In the genomic region with DNA sequence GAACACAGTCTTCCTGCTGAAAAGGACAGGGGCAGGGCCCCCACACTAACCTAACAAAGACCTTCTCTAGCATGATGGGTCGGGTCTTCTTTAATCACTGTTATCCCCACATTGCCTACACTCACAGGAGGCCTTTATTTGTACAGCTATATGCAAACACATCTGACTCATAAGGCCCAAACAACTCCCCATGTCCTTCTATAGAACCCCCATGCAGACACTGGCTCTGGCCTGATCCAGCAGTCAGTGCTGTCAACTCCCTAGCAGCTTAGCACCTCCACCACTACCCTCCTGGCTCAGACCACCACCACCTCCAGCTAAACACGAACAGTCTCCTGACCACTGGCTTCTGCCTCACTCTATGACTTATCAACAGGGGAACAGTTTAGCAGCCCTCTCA, we compare ENCODE assay signal across 26 mouse cellular contexts.
"Had no signal": no experiment of that assay in that cellular context is flagged by ENCODE, and none has a peak within 500 bp of the region (broad histone marks: within the 10 kb centered on the region; RNA-seq: fewer than 3 reads in every experiment).

No protein-coding gene starts in this region.

- H3K4me3 ChIP-seq: gastrocnemius, adult 2 months; heart, embryonic 13.5 days; heart, embryonic 15.5 days; hindbrain, embryonic 10.5 days; hindbrain, embryonic 12.5 days; intestine, embryonic 15.5 days; kidney, embryonic 15.5 days; limb, embryonic 13.5 days; limb, embryonic 15.5 days; liver, embryonic 12.5 days had no signal

- H3K36me3 ChIP-seq: hindbrain, embryonic 10.5 days; hindbrain, embryonic 12.5 days; intestine, embryonic 15.5 days; kidney, embryonic 15.5 days; limb, embryonic 13.5 days; limb, embryonic 15.5 days had no signal

- ATAC-seq: hindbrain, embryonic 16.5 days; inflammation-experienced regulatory T-cells, adult 6 months; intestine, embryonic 15.5 days; intestine, postnatal 0 days; liver, embryonic 12.5 days had no signal

- H3K9me3 ChIP-seq: heart, embryonic 13.5 days; heart, embryonic 15.5 days; hindbrain, embryonic 10.5 days; hindbrain, embryonic 12.5 days; intestine, embryonic 15.5 days; kidney, embryonic 15.5 days; limb, embryonic 13.5 days; limb, embryonic 15.5 days; liver, embryonic 12.5 days had no signal

- H3K27me3 ChIP-seq: heart, embryonic 13.5 days; heart, embryonic 15.5 days; hindbrain, embryonic 12.5 days; intestine, embryonic 15.5 days; kidney, embryonic 15.5 days; limb, embryonic 13.5 days; limb, embryonic 15.5 days; liver, embryonic 12.5 days had no signal

- DNase-seq: gastrocnemius, adult 2 months; gastrocnemius, postnatal 10 days; gastrocnemius, postnatal 25 days; heart, postnatal 4 days; kidney, adult 18-20 months; kidney, adult 8-10 months; kidney, postnatal 14 days; kidney, postnatal 36 days; layer of hippocampus, adult 9-11 months; layer of hippocampus, postnatal 36 days; left cerebral cortex, postnatal 4 days had no signal

- H3K27ac ChIP-seq: gastrocnemius, adult 2 months; heart, embryonic 13.5 days; heart, embryonic 15.5 days; hindbrain, embryonic 10.5 days; hindbrain, embryonic 12.5 days; hindbrain, embryonic 14.5 days; intestine, embryonic 15.5 days; kidney, embryonic 15.5 days; kidney, postnatal 0 days; limb, embryonic 13.5 days; limb, embryonic 15.5 days; liver, embryonic 12.5 days had no signal

- H3K9ac ChIP-seq: heart, embryonic 13.5 days; heart, embryonic 15.5 days; hindbrain, embryonic 12.5 days; hindbrain, embryonic 14.5 days; intestine, embryonic 15.5 days; kidney, embryonic 15.5 days; limb, embryonic 13.5 days; limb, embryonic 15.5 days; liver, embryonic 12.5 days had no signal

- H3K4me2 ChIP-seq: heart, embryonic 11.5 days; heart, embryonic 13.5 days; heart, embryonic 15.5 days; hindbrain, embryonic 12.5 days; hindbrain, embryonic 14.5 days; intestine, embryonic 15.5 days; kidney, embryonic 15.5 days; limb, embryonic 13.5 days; limb, embryonic 15.5 days; liver, embryonic 12.5 days had no signal

- H3K4me1 ChIP-seq: heart, embryonic 13.5 days; heart, embryonic 15.5 days; hindbrain, embryonic 10.5 days; hindbrain, embryonic 12.5 days; intestine, embryonic 15.5 days; kidney, embryonic 15.5 days; liver, embryonic 12.5 days had no signal
